Mouse (Mus musculus): ENCODE measurements around the gene Lmx1b. TPM values are rescaled to one million over a fixed set of nuclear protein-coding genes. Genes with fewer than 3 reads are reported as not detected.

The Lmx1b gene
- total RNA-seq, 2 experiments from 2014 or later, result 0.05 to 0.08 TPM

DNA sequence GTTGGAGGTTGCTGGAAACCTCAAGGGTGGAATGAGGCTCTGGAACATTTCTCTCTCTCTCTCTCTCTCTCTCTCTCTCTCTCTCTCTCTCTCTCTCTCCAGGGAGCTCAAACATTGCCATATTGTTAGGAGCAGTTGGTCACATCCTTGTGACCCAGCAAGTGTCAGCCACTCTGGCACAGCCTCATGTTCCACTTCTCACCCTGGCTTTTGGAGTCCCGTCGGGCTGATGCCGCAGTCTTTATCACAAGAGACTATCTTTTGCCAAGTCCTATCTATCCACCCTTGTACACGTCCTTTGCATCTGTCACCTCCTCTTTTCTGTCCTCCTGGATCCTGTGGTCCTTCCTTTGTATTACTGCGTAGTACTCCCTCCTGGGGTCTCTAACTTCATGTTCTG, 94.3 kb downstream of the Lmx1b start:
- intact Hi-C loops (cut with DNase I), result no loop called here
- DNase-seq, result no peak

GRCm38 (mm10) chr2:33544781-33545566, 95.3 kb downstream of the Lmx1b start:
- intact Hi-C loops (cut with DNase I), result loop anchor here (5.0 kb wide), 1 partner anchor 58 kb away; no protein-coding TSS in a partner anchor
- DNase-seq, result no peak

DNA sequence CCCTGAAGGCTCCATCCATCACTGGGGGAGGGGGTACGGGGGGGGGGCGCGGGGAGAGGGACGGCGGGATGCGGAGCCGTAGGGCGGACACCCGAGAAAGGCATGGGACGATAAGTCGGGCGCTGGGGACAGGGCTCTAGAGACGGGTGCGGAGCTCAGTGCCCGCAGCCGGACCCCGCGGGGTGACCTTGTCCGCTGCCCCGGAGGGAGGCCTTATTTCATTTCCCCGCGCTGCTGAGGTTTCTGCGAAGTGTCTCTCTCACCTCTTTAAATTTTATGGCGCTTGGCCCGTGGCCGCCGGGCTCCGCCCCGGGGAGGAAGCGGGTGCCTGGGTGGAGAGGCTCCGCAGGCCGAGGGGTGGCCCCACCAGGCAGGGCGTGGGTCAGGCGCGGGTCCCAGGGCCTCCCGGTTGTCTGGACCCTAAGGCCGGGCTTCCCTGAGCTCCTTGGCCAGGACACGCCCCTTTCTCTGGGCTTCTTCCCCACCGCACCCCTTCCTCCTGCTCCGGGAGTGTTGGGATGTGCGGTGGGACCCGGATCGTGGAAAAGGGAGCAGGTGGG, 96.0 kb downstream of the Lmx1b start:
- DNase-seq, result peak in 1 of 2 experiments; percentile 11
- intact Hi-C loops (cut with DNase I), result loop anchor here (5.0 kb wide), 1 partner anchor 57 kb away; no protein-coding TSS in a partner anchor

GRCm38 (mm10) chr2:33543429-33544202, 96.7 kb downstream of the Lmx1b start:
- intact Hi-C loops (cut with DNase I), result loop anchor here (5.0 kb wide), 1 partner anchor 56 kb away; no protein-coding TSS in a partner anchor
- no peak for DNase-seq

DNA sequence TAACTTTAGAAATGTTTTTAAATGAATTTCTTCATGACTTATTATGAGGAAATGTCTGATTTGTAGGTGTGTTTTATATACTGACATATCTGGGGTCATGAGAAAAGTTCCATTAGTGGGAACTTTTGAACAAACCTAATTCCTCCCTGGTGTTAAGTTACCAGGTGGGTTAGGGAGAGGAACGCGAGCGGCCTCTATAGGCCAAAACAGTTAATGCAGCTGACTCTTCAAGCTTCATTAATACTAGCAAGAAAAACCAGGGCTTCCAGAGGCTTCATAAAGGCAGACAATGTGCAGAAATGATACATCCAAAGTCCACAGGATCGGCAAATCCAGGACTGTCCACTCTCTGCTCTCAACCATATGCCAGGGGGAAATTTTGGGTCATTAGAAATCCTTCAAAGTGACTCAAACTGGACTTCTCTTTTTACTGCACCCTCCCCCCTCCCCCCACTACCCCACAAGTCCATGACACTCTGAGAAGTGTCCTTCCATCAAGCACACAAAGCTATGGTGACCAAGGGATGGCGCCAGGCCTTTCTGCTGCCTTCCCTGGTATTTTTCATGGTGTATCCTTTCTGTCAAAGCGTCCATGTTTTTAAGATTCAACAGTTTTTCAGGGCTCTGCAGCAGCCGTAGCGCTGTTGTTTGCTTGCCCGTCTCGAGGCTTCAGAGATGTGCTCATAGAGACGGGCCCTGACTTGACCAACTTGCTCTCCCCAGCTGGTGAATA, 97.4 kb downstream of the Lmx1b start:
- DNase-seq, result peak; percentile 42 to 61
- intact Hi-C loops (cut with DNase I), result loop anchor here (5.0 kb wide), 1 partner anchor 56 kb away; no protein-coding TSS in a partner anchor

DNA sequence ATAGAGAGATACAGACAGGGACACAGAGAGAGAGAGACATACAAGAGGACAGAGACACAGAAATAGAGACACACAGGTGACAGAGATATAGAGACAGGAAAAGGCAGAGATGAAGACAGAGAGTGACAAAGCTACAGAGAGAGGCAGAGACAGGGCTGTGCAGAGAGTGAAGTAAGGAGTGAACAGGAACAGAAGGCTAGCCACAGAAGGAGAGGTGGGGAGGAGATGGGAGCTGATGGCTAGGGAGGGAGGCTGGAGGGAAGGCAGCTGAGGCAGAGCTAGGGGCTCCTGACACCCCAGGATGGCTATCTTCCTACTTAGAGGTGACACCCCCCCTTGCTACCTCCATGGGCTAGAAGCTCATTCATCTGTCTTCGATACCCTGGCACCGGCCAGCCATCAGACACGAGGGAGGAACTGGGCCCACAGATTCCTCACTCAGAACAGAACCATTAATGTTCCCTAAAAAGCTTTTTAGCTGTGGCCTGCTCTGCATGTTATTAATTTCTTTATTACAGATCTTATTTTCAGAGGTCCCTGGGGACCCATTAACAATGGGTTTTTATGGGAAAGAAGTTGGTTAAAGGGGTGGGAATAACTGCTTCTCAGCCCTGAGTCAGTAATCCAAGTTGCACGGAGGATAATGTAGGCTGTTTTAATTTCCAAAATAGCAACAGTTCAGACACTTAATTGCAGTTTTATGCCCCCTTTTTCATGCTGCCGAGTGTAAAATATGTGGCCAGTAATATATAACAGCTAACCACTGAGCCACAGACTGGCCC, 114.8 kb downstream of the Lmx1b start:
- intact Hi-C loops (cut with DNase I), result no loop called here
- DNase-seq, result no peak

DNA sequence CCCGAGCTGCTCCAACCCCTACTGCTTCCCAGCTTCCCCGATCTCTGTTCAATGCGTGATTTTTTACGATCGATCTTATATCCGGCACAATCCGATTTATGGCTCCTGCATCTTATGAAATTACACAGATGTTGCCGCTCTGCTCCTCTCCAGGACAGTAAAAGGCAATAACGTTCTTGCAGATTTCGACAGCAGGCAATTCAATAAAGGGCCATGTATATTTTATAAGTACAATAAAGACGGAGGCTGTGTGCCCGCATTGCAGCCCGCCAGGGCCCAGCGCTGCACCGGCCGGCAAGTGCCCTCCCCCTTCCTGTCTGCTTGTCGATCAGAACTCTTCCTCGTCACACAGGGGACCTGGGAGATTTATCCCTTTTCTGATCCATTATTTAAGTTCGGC, 124.5 kb downstream of the Lmx1b start:
- intact Hi-C loops (cut with DNase I), result no loop called here
- no peak for DNase-seq

GRCm38 (mm10) chr2:33515431-33515830, 124.9 kb downstream of the Lmx1b start:
- intact Hi-C loops (cut with DNase I), result no loop called here
- no peak for DNase-seq

Other genes starting within 250 kb of the Lmx1b start
- gene Zbtb34, start 209.2 kb downstream of the Lmx1b start, total RNA-seq (2021), result 1 to 10 TPM; 7.4 to 7.7 TPM
- 10 to 100 TPM; 17.5 to 20.6 TPM for gene Zbtb43, start 172.0 kb downstream of the Lmx1b start, total RNA-seq (2021)
- 10 to 100 TPM; 17.3 to 18.0 TPM for gene Mvb12b, start 247.4 kb upstream of the Lmx1b start, total RNA-seq (2021)